ENCODE assay signal across 19 mouse cellular contexts in genomic region chr11:72226901-72227300, GRCm38 (mm10). TPM values are rescaled to one million over a fixed set of nuclear protein-coding genes. Genes with fewer than 3 reads are reported as not detected.
"Had no signal": no experiment of that assay in that cellular context is flagged by ENCODE, and none has a peak within 500 bp of the region (broad histone marks: within the 10 kb centered on the region; RNA-seq: fewer than 3 reads in every experiment).

No protein-coding gene starts in this region.

- H3K4me3 ChIP-seq: lung, embryonic 15.5 days; megakaryocyte, embryonic 14.5 days; midbrain, embryonic 13.5 days; midbrain, embryonic 15.5 days; neural tube, embryonic 12.5 days; stomach, embryonic 15.5 days had no signal

- H3K36me3 ChIP-seq: lung, embryonic 15.5 days; midbrain, embryonic 13.5 days; midbrain, embryonic 15.5 days; neural tube, embryonic 12.5 days; stomach, embryonic 15.5 days had no signal

- H3K4me2 ChIP-seq: lung, embryonic 15.5 days; midbrain, embryonic 11.5 days; midbrain, embryonic 13.5 days; midbrain, embryonic 15.5 days; neural tube, embryonic 12.5 days; stomach, embryonic 15.5 days had no signal

- ATAC-seq: lung, postnatal 0 days; midbrain, embryonic 15.5 days had no signal

- H3K27me3 ChIP-seq: lung, embryonic 15.5 days; midbrain, embryonic 13.5 days; midbrain, embryonic 15.5 days; neural tube, embryonic 12.5 days; stomach, embryonic 15.5 days had no signal

- H3K4me1 ChIP-seq: lung, embryonic 15.5 days; midbrain, embryonic 15.5 days; stomach, embryonic 15.5 days had no signal

- H3K9ac ChIP-seq: lung, embryonic 15.5 days; midbrain, embryonic 13.5 days; midbrain, embryonic 15.5 days; neural tube, embryonic 12.5 days; stomach, embryonic 15.5 days had no signal

- H3K9me3 ChIP-seq: lung, embryonic 15.5 days; megakaryocyte, embryonic 14.5 days; midbrain, embryonic 13.5 days; midbrain, embryonic 15.5 days; neural tube, embryonic 12.5 days; stomach, embryonic 15.5 days had no signal

- H3K27ac ChIP-seq: lung, embryonic 15.5 days; macrophage; midbrain, embryonic 13.5 days; midbrain, embryonic 15.5 days; neural tube, embryonic 12.5 days; stomach, embryonic 15.5 days; stomach, postnatal 0 days had no signal

- DNase-seq: lung, adult 2 months; lung, postnatal 14 days; lung, postnatal 36 days; right cerebral cortex, postnatal 14 days; thymus, adult 2 months; thymus, postnatal 25 days; thymus, postnatal 4 days had no signal

RNA-seq across cellular contexts. Expression of gene Gm43951, which starts 20.3 kb away (rescaled TPM):
- total RNA-seq: monocyte, adult 5-6 weeks had no signal

RNA-seq across cellular contexts. Expression of gene Slc13a5, which starts 40.1 kb away (rescaled TPM):
- total RNA-seq: monocyte, adult 5-6 weeks had no signal
- polyA plus RNA-seq: lung, adult 2 months; lung, postnatal 0 days; macrophage; spleen, adult 2 months had no signal
